In the genomic region with DNA sequence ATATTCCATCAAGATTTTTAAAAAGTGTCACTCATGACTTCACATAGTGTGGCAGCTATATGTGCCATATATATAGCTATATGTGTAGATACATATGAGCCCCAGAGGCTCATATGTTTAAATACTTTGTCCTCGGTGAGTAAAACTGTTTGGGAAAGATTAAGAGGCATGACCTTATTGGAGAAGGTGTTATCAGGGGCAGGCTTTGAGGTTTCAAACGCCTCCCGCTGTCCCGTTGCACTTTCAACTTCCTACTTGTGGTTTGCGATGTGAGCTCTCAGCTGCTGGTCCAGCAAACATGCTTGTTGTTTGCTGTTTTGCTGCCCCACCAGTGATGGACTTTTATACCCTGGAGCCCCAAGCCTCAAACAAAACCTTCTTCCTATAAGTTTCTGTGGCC, we compare ENCODE assay signal across 16 mouse cellular contexts.
"Had no signal": no experiment of that assay in that cellular context is flagged by ENCODE, and none has a peak within 500 bp of the region (broad histone marks: within the 10 kb centered on the region; RNA-seq: fewer than 3 reads in every experiment).

No protein-coding gene starts in this region.

- H3K4me3 ChIP-seq: left cerebral cortex, adult 2 months; limb, embryonic 10.5 days; liver, embryonic 15.5 days; neural tube, embryonic 13.5 days had no signal

- H3K9ac ChIP-seq: liver, embryonic 15.5 days; lung, embryonic 14.5 days; neural tube, embryonic 13.5 days had no signal

- H3K27ac ChIP-seq: left cerebral cortex, adult 2 months; limb, embryonic 10.5 days; liver, embryonic 15.5 days; neural tube, embryonic 13.5 days had no signal

- H3K27me3 ChIP-seq: liver, embryonic 15.5 days; neural tube, embryonic 13.5 days had no signal

- ATAC-seq: midbrain, embryonic 16.5 days had no signal

- H3K36me3 ChIP-seq: limb, embryonic 10.5 days; liver, embryonic 15.5 days; neural tube, embryonic 13.5 days had no signal

- DNase-seq: kidney, adult 8-10 months; kidney, postnatal 25 days; lung, embryonic 14.5 days; lung, postnatal 10 days; lung, postnatal 4 days; retina, postnatal 1 day; right cerebral cortex, postnatal 4 days; spleen, adult 18-20 months; thymus, adult 2 months; thymus, postnatal 25 days had no signal

- H3K4me1 ChIP-seq: limb, embryonic 10.5 days; liver, embryonic 15.5 days; neural tube, embryonic 13.5 days had no signal

- H3K4me2 ChIP-seq: liver, embryonic 15.5 days; lung, embryonic 14.5 days; midbrain, embryonic 11.5 days; neural tube, embryonic 13.5 days had no signal

- H3K9me3 ChIP-seq: limb, embryonic 10.5 days; liver, embryonic 15.5 days had no signal
